Mouse (Mus musculus) midbrain, embryonic 13.5 days (tissue): ENCODE results near the gene Tacc2. TPM values are rescaled to one million over a fixed set of nuclear protein-coding genes. Genes with fewer than 3 reads are reported as not detected.

Experiments used
- ATAC-seq: fragments of 200-750 bp; cut with Nextera tagmentation; 2 replicates; pipeline ENCODE4 v1.8.0; 2017; ENCODE audit warnings: mild to moderate bottlenecking, moderate TSS enrichment, moderate library complexity
- H3K27ac ChIP-seq: fragments of 300-500 bp; sonication (generic); 2 replicates; pipeline ENCODE4 v1.5.1; 2015; ENCODE audit warnings: inconsistent platforms, mild to moderate bottlenecking, moderate library complexity
- H3K27me3 ChIP-seq: fragments of 300-500 bp; sonication (generic); 2 replicates; pipeline ENCODE4 v1.6.1; 2015; ENCODE audit warnings: mild to moderate bottlenecking, inconsistent platforms
- H3K36me3 ChIP-seq: fragments of 300-500 bp; sonication (generic); 2 replicates; pipeline ENCODE4 v1.6.1; 2015; ENCODE audit warnings: mild to moderate bottlenecking, inconsistent platforms
- H3K4me1 ChIP-seq: fragments of 300-500 bp; sonication (generic); replicated peaks from 2 replicates; pipeline ENCODE4 v1.6.1; 2015; ENCODE audit warnings: inconsistent platforms
- H3K4me2 ChIP-seq: fragments of 300-500 bp; sonication (generic); replicated peaks from 2 replicates; pipeline ENCODE4 v1.6.1; 2015; ENCODE audit warnings: moderate library complexity, mild to moderate bottlenecking, inconsistent platforms
- H3K4me3 ChIP-seq: fragments of 300-500 bp; sonication (generic); replicated peaks from 2 replicates; pipeline ENCODE4 v1.5.1; 2015; ENCODE audit warnings: mild to moderate bottlenecking, inconsistent platforms
- H3K9ac ChIP-seq: fragments of 300-500 bp; sonication (generic); replicated peaks from 2 replicates; pipeline ENCODE4 v1.6.1; 2015; ENCODE audit warnings: mild to moderate bottlenecking, inconsistent platforms
- H3K9me3 ChIP-seq: fragments of 300-500 bp; sonication (generic); 2 replicates; pipeline ENCODE4 v1.6.1; 2016; ENCODE audit warnings: mild to moderate bottlenecking, inconsistent platforms
- WGBS: fragments of 180-500 bp; shearing (Covaris S2); methylation state at CpG from one replicate; pipeline ENCODE4 v1.1.7; 2015; 5-methylcytosine and 5-hydroxymethylcytosine counted together
- polyA plus RNA-seq: library from polyadenylated mRNA; unstranded; fragments of >200 nt; fragmentation: Nextera tagmentation; extraction: Ambion mirVana; gene quantifications from 2 replicates; pipeline ENCODE4 v1.2.1, GENCODE M21; 2015

Gene Tacc2
- polyA plus RNA-seq, 1 experiment from 2014 or later, result 70.8 TPM

GRCm38 (mm10) chr7:130799418-130799817 lies 222.2 kb downstream of the Tacc2 start:
- Histone ChIP-seq H3K4me2 (no peak overlapping the region), H3K9ac (no peak overlapping the region), H3K4me3 (no peak overlapping the region), H3K27me3 (no peaks in the 10 kb centered on the region), H3K27ac (no peak overlapping the region), H3K4me1 (no peaks in the 10 kb centered on the region), H3K9me3 (no peaks in the 10 kb centered on the region), H3K36me3 (no peaks in the 10 kb centered on the region)
- ATAC-seq, result no peak
- 92% methylated on average over 10 of the region's 10 CpGs for WGBS

- Histone ChIP-seq H3K36me3 (no peaks in the 10 kb centered on the region), H3K4me1 (no peaks in the 10 kb centered on the region), H3K4me2 (no peak overlapping the region), H3K9ac (no peak overlapping the region), H3K27me3 (no peaks in the 10 kb centered on the region), H3K4me3 (no peak overlapping the region), H3K27ac (no peak overlapping the region), H3K9me3 (no peaks in the 10 kb centered on the region)
- 81% methylated on average over 4 of the region's 4 CpGs for WGBS
- ATAC-seq, result no peak
Measured at GRCm38 (mm10) chr7:130800681-130801080, 223.4 kb downstream of the Tacc2 start.

- no peak for ATAC-seq
- Histone ChIP-seq H3K36me3 (no peaks in the 10 kb centered on the region), H3K4me2 (no peak overlapping the region), H3K9me3 (no peaks in the 10 kb centered on the region), H3K9ac (no peak overlapping the region), H3K4me1 (no peaks in the 10 kb centered on the region), H3K27ac (no peak overlapping the region), H3K27me3 (no peaks in the 10 kb centered on the region), H3K4me3 (no peak overlapping the region)
- 96% methylated on average over 4 of the region's 4 CpGs for WGBS
Measured at GRCm38 (mm10) chr7:130801811-130802210, 224.6 kb downstream of the Tacc2 start.

GRCm38 (mm10) chr7:130803251-130803825 lies 226.1 kb downstream of the Tacc2 start:
- Histone ChIP-seq H3K4me3 (no peak overlapping the region), H3K36me3 (no peaks in the 10 kb centered on the region), H3K4me2 (no peak overlapping the region), H3K27me3 (no peaks in the 10 kb centered on the region), H3K9ac (no peak overlapping the region), H3K27ac (no peak overlapping the region), H3K4me1 (no peaks in the 10 kb centered on the region), H3K9me3 (no peaks in the 10 kb centered on the region)
- WGBS, result 70% methylated on average over 8 of the region's 8 CpGs
- no peak for ATAC-seq

GRCm38 (mm10) chr7:130804991-130805390 lies 227.8 kb downstream of the Tacc2 start:
- Histone ChIP-seq H3K9ac (no peak overlapping the region), H3K36me3 (no peaks in the 10 kb centered on the region), H3K4me3 (no peak overlapping the region), H3K27me3 (no peaks in the 10 kb centered on the region), H3K4me2 (no peak overlapping the region), H3K9me3 (no peaks in the 10 kb centered on the region), H3K27ac (no peak overlapping the region), H3K4me1 (no peaks in the 10 kb centered on the region)
- WGBS, result 78% methylated on average over 5 of the region's 5 CpGs
- ATAC-seq, result no peak

- H3K36me3 ChIP-seq, result no peaks in the 10 kb centered on the region
- WGBS, result 80% methylated on average over 8 of the region's 8 CpGs
Measured at GRCm38 (mm10) chr7:130807749-130808148, 230.5 kb downstream of the Tacc2 start.

GRCm38 (mm10) chr7:130808694-130809093 lies 231.5 kb downstream of the Tacc2 start:
- no peak overlapping the region for H3K4me2 ChIP-seq
- H3K9me3 ChIP-seq, result no peaks in the 10 kb centered on the region
- H3K27me3 ChIP-seq, result no peaks in the 10 kb centered on the region
- no peak for ATAC-seq
- 88% methylated on average over 6 of the region's 6 CpGs for WGBS
- no peak overlapping the region for H3K4me3 ChIP-seq
- no peak overlapping the region for H3K27ac ChIP-seq
- H3K36me3 ChIP-seq, result no peaks in the 10 kb centered on the region
- no peaks in the 10 kb centered on the region for H3K4me1 ChIP-seq
- no peak overlapping the region for H3K9ac ChIP-seq

More at GRCm38 (mm10) chr7:130807749-130808148, 230.5 kb downstream of the Tacc2 start:
- H3K9ac ChIP-seq, result no peak overlapping the region
- no peaks in the 10 kb centered on the region for H3K27me3 ChIP-seq
- no peaks in the 10 kb centered on the region for H3K4me1 ChIP-seq
- H3K4me2 ChIP-seq, result no peak overlapping the region
- no peaks in the 10 kb centered on the region for H3K9me3 ChIP-seq
- no peak for ATAC-seq
- H3K27ac ChIP-seq, result no peak overlapping the region
- no peak overlapping the region for H3K4me3 ChIP-seq

- no peaks in the 10 kb centered on the region for H3K9me3 ChIP-seq
- 93% methylated on average over 4 of the region's 4 CpGs for WGBS
- H3K4me2 ChIP-seq, result no peak overlapping the region
- H3K27me3 ChIP-seq, result no peaks in the 10 kb centered on the region
- H3K27ac ChIP-seq, result no peak overlapping the region
- no peak for ATAC-seq
- H3K36me3 ChIP-seq, result no peaks in the 10 kb centered on the region
- no peak overlapping the region for H3K9ac ChIP-seq
- H3K4me3 ChIP-seq, result no peak overlapping the region
- no peaks in the 10 kb centered on the region for H3K4me1 ChIP-seq
Measured at GRCm38 (mm10) chr7:130810238-130810637, 233.0 kb downstream of the Tacc2 start.

GRCm38 (mm10) chr7:130812407-130812806 lies 235.2 kb downstream of the Tacc2 start:
- Histone ChIP-seq H3K4me3 (no peak overlapping the region), H3K4me1 (no peaks in the 10 kb centered on the region), H3K4me2 (no peak overlapping the region), H3K27ac (no peak overlapping the region), H3K36me3 (no peaks in the 10 kb centered on the region), H3K9me3 (no peaks in the 10 kb centered on the region), H3K27me3 (no peaks in the 10 kb centered on the region), H3K9ac (no peak overlapping the region)
- 44% methylated on average over 16 of the region's 16 CpGs for WGBS
- no peak for ATAC-seq

Other genes starting within 250 kb of the Tacc2 start
- gene Ate1, start 57.1 kb upstream of the Tacc2 start, polyA plus RNA-seq, result 101 and 110 TPM in 2 replicates
- 114 and 115 TPM in 2 replicates for gene Nsmce4a, start 4.3 kb upstream of the Tacc2 start, polyA plus RNA-seq
- gene Btbd16, start 196.6 kb downstream of the Tacc2 start, polyA plus RNA-seq, result not detected in 2 replicates